Mouse (Mus musculus) thymus, postnatal 0 days (tissue): Measurements from ENCODE around the gene Nav2. TPM values are rescaled to one million over a fixed set of nuclear protein-coding genes. Genes with fewer than 3 reads are reported as not detected.

Experiments used
- DNase-seq: peaks from one replicate; pipeline ENCODE4 v3.0.0-alpha.2; 2015; ENCODE audit warnings: low spot score
- polyA plus RNA-seq: library from polyadenylated mRNA; unstranded; fragments of >200 nt; fragmentation: Nextera tagmentation; extraction: Ambion mirVana; gene quantifications from 2 replicates; pipeline ENCODE4 v1.2.1, GENCODE M21; 2015

The Nav2 gene
- polyA plus RNA-seq, 1 experiment from 2014 or later: 26.8 TPM

DNA sequence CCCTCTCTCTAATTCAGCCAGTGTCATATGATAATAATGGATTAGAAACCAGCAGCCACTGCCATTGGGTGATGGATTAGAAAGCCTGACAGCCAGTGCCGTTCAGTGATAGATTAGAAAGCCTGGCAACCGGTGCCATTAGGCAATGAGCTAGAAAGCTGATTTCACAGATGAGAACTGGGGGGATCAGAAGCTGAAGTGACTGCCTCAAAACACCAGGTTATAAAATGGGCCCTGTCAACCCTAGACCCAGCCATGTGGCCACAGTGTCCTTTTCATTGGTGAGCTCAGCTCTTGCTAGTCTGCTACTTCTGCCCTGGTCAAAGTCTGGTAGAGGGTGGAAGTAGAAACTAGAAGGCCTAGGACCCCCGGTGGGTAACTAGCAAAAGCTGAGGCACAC lies 595.8 kb downstream of the Nav2 start:
- no peak for DNase-seq

DNA sequence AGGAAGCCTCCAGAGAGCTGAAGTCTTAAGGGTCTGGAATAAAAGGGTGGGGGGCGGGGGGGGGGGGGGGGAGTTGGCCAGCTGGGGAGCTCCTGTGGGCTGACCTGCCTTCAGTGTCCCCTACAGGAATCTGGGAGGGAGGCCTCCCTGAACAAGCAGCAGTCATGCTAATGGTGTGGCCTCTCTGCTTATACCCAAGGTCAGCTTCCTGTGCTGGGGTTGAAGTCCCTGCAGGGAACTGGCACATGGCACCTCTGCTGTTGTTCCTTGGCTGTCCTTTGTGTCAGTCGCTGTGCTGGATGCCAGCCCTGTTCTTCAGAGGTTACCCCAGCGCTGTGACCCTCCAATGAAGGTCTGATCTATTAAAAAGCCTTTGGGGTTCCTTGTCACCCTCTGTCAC lies 596.5 kb downstream of the Nav2 start:
- DNase-seq: no peak

DNA sequence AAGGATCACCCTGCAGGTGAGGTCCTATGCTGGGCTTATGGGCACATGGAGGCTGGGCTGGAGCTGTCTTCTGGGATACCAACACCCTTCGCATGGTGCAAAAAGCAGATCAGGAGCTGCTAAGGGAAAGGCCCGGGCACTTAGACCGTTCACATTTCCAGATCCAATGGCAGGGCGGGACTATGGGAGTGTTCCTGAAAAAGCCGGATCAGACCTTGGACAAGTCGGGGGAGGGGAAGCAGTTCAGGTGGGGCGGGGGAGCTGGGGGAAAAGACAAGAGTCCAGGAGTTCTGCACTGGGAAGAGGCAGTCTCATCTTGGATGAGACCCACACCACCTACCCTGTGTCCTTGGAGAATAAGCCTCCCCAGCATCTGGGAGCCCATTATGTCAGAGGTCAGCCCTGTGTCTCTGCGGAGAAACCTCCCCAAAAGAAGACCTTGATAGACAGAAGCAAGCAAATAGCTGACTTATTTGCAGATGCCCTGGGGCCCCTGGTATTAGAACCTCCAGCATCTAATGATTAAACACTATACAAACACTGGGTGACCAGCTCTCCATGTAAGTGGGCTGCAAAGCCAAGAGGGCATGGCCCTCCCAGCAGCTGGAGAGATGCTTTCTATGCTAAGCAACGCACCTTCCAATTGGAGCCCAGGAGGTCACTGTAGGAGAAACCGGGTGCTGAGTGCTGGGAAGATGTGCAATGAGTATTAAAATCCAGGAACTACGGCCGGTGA lies 597.7 kb downstream of the Nav2 start:
- no peak for DNase-seq

DNA sequence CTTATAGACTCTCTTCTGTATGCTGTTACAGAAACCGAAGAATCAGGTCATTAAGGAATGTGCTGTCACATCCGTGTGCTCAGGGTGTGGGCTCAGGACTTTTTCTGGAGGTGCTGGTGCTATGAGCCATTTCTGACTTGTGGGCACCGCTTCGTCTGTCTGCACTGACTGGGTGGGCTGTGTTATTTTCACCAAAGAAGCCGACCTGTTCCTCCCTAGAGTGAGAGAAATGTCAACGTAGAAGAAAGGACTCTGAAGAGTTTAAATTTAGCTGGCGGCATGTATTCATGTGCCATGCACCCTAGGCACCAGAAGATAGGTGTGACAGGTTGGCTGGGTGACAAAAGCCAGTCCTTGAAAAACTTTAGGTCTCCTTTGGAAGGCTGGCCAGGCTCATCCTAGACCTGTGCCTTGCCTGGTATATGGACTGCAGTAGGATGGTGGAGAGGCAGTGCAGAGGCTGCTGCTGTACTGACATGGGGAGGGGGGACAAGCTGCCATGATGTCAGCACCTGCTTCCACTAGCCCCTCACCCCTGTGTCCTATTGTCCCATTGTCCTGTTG lies 599.5 kb downstream of the Nav2 start:
- no peak for DNase-seq

DNA sequence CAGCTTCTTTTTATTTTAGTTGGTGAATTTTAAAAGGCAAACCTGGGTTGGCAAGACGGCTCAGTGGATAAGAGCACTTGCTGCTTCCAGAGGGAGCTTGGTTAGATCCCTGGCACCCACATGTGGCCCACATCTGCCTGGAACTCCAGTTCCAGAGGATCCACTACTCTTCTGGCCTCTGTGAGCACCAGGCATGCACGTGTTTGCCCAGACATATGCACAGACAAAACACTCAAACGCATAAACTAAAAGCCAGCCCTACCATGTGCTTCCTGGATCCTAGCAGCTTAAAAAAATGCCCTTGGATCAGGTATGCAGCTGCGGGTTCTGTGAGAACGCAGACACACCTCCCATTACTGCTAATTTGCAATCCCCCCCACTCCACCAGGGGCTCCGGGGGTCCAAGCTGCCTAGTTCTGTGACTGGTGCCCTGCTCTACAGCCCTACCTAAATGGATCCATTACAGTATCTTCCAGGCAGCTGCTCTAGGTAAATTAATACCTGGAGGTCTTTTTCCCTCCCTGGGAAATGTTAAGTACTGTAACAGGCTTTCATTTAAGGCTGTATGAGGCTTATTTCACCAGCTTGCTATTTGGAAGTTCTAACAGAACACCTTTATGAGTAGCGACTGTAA lies 603.4 kb downstream of the Nav2 start:
- DNase-seq: no peak

DNA sequence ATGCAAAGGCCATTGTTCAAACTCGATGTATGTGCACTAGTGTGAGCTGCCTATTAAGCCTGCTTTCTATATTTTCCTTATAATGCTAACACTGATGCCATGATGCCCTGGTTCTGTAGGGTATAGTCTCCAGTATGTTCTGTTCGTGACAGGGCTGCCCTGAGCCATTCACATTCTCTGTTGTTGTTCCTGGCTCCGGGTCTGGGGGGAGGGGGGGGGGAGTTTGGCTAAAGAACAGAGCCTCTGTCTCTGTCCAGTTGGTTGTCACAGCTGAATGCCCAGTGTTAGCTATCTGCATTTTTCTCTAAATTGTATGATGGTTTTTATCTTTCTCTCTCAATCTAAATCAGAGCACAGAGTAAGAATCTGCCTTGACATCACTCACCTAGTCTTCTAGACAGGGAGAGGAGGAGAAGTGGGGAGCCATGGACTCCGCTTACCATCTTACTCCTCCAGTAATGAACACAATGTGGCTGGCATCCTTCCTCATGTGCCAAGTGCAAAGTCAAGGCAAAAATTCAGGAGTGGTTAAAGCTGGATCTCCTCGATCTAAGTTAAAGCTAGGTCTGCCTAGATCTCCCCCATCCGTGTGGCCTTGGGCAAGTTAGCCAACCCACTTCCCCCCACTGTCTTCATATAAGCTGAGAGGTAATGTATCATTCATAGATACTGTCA lies 605.4 kb downstream of the Nav2 start:
- DNase-seq: no peak

DNA sequence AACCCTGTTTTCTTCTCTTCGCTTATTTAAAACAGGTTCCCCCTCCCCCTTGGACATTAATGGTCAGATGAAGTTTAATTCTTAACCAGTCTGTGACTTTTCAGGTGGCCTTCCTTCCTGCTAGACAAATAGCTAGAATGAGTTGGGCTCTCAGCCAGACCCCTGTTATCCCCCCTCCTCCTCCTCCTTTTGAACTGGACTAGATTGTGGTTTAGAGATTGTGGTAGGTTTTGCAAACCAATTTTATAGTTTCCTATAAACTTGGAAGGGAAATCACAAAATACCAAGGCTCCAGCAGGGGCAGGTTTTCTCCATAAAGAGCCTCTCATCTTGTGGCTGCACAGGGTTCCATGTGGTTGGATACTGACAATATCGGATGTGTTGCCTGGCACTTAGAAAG lies 606.5 kb downstream of the Nav2 start:
- DNase-seq: no peak

DNA sequence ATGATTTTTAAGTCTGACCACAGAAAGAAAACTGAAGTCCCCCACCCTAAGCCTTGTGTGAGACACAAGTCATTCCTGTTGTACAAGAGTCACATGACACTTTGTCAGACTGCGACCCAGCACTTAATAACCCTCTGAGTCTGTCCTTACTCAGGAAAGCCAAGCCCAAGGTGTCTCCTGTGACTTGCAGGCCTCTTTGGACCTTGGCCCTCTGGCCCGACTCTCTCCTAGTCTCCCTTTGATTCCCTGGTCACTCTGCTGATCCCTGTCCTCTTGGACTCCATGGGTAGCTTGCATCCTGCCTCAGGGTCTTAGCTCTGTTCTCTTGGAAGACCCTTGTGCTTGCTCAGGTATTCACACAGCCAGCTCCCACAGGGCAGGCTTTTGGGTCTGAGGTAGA lies 612.0 kb downstream of the Nav2 start:
- DNase-seq: no peak

DNA sequence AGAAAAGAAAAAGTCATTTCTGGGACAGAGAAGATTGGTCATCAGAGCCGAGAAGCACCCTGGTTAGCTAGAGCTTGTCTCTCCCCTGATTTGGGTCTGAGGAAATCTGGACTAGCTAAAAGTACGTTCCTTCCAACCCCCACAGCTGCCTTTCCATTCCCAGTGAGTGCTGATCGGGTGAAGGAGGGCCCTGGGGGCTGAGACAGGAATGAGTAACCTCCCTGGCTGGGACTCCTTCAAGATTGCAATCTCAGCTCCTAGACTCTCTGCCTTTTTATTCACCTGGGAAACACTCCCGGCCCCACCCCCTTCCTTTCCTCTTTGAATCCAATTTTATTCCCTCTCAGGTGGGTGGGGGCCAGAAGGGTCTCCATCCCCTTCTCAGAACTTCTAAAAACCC lies 612.8 kb downstream of the Nav2 start:
- DNase-seq: no peak

DNA sequence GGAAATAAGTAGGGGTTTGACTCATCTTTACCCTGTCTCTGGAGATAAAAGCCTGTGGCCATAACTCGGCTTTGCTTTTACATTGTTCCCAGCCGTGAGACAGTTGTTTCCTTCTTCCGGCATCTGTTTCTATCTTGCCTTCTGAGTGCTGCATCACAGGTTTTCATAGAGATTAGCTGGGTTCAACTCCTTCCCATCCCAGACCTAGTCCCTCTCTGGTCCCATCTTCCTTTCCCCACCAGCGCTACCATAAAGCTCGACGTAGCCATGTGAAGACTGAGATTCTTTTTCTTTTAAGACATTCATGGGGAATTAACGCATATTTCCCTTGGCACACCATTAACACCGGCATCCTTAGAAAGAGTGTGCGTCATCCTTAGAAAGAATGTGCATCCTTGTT lies 613.5 kb downstream of the Nav2 start:
- DNase-seq: peak; percentile 19

DNA sequence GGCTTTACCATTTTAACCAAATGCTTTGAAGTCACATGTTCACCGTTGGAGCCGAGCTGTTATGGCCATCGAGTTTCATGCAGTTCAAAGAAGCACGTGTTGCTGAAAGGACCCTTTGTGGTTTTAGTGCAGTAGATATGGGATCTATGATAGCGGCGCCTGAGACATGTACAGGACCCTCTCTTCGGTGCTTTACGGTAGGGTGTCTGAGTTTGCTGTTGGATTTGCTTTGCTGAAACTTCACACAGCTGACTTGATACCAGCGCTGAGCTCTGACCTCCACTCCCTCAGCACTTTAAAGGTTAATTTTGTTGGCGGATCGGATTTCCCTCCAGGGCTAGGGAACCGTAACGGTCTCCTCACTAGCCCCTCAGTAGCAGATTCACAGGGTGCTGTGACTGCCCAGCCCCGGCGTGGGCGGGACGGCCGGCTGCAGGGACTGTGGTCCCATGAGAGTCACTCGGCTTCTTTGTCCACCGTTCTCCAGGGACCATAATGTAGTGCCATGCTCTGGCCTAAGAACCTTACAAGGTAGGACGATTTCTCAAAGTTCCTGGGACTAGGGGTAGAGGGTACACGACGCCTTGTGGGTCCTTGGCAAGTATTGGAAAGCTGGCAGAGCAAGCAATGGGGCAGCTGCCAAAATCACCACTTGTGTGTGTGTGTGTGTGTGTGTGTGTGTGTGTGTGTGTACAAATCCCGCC lies 614.0 kb downstream of the Nav2 start:
- DNase-seq: peak; percentile 37

DNA sequence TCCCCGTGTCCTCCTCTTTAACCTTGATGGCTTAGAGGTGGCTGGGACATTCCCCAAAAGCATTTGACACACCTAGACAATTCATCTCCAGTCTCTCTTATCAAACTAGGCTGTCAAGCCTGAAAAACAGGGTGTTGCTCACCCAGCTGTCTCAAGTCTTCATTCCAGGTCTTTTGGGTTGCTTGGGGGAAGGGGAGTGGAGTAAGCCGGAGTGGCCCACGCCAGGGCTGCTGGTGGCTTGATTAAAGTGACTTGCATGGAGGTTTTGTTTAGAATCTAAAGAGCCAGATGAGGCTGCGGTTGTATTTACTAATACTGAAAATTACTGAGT lies 614.6 kb downstream of the Nav2 start:
- DNase-seq: no peak

DNA sequence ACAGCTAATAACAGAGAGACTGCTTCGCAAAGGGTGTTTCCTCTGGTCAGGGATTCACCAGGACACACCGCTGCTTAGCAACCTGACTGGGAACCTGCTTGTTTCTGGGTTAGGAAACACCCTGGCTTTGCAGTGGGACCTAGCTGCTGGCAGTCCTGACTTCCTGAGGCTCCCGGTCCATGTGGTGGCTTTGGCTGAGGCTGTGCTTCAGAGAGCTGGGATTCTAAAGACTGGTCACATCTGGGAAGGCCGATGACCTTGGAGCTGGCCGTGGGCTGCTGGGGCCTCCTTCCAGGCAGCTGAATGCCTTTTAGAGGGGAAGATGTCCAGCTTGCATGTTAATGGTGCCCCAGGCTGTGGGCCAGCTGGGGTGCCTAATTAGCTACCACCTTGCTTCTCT lies 615.2 kb downstream of the Nav2 start:
- DNase-seq: no peak

DNA sequence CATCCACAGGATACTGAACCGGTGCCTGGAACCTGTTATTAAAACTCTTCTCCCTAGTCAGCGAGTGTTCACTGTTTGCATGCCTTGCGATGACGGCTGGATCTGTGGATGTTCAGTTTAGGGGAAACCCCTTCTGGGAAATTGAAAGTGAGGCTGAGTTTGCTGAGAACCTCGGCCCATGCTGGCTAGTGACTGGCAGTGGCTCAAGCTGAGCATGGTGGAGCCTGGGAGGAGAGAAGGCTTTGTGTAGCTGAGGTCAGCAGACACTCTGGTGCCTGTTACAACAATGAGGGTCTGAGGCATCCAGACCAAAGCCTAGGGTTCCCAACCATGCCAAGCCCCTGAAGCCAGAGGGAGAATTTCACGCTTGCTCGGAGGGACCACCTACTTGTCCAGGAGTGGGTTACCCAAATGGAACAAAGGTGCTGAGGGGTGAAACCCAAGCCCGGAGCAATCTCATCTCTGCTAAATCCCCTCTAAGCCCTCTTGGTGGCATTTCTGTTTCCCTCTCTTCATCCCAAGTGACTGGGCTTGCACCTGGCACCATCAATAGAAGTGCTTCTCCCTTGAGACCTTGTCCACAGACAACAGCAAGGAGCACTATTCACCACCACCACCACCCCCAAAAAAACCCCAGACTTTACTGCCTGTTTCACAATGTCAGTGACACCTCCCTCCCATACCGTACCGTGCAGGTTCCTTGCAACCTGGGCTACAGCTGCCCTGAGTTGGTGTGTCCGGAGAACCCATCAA lies 617.0 kb downstream of the Nav2 start:
- DNase-seq: no peak

DNA sequence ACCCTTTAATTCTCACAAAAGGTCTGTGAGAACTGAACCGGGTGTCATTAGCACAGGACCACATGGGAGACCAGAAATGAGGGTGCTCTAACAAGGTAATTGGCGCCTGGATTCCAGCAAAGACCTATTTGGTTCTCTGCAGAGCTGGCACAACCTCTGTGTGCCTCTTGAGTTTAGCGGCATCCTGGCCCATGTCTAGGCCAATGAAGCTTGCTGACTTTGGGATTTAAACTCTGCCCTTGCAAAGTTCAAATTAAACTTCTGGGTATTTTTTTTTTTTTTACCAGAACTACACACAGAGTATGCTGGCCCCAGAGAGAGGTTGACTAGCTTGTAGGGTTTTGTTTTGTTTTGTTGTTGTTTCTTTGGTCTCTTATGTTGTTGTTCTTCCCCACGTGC lies 617.6 kb downstream of the Nav2 start:
- DNase-seq: no peak

DNA sequence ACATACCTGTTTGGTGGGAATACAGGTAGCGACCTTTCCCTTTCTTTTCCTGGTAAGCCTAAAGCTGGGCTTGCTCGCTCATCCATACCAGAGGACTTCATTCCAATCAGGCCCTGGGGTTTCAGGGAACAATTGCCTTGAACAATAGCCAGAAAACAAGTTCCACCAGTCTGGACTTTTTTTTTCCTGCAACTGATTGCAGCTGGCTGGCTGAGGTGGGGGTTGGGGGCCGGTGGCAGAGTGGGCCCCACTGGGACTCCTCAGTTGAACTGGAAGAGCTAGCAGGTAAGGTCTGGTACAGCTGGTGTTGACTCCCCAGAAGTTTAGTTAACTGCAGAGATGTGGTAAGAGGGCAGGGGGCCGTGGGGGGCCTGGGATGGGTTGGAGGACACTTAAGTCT lies 619.0 kb downstream of the Nav2 start:
- no peak for DNase-seq

DNA sequence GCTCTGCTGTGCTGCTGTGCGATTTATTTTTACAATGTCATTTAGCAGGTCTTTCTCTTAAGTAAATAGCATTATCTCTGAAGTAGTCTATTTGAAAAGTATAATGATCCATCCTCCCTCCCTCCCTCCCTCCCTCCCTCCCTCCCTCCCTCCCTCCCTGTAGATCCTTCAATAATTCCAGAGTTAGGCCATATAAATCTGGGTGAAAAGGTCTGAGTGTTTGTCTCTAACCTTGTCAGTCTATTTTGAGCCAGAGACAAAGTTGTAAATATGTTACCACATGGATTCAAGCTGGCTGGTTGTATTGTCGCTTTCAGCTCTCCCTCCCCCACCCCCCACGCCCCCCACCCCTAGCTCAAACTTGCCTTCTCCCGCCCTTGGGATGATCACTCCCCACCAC lies 619.4 kb downstream of the Nav2 start:
- DNase-seq: no peak

DNA sequence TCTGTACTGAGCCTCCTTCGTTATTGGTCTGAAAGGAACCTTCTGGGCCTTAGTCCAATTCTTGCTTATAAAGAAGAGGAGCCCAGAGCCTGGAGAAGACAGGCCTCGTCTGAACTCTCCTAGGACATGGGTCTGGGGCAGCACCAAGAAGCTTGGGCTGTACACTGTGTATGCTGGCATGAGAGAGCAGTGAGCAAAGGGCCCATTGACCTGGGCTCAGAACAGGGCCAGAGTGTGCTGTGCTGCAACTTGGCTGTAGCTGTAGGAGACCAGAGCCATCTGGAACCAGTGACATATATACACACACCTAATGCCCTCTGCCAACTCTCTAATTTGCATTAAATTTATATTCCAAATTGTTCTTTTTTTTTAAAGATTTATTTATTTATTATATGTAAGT lies 621.0 kb downstream of the Nav2 start:
- no peak for DNase-seq

DNA sequence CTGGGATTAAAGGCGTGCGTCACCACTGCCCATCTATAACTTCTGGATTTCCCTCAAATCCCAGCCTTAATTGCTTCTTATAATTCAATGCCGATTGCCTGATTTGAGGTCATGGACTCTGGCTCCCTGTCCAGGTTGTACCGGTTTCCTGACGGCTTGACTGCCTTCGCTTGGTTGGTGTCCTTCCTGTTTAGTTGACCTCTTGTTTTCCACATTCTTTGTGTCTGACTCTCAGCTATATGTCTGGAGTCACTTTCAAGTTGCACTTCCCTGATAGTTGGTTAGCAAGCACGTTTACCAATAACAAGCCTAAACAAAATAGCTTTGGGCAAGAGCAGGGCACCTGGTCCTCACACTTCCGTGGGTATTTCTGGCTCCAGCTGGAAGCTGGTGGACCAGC lies 625.1 kb downstream of the Nav2 start:
- DNase-seq: no peak

DNA sequence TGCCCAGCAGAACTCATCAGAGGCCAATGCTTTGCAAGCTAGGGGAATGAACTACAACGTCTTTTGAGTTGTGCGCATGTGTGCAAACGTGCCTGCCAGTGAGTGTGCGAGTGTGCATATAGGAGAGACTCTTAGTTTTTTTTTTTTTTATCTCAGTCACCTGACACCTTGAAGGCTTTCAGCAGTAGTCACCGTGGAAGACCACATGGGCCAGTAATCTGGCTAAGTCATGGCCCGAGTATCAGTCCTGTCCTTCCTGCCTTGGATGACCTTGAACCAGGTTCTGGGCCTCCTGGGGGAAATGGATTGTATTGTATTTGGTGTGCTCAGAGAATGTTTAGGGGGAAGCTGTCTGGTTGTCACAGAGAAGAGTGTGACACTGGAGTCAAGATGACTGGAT lies 625.7 kb downstream of the Nav2 start:
- DNase-seq: no peak

DNA sequence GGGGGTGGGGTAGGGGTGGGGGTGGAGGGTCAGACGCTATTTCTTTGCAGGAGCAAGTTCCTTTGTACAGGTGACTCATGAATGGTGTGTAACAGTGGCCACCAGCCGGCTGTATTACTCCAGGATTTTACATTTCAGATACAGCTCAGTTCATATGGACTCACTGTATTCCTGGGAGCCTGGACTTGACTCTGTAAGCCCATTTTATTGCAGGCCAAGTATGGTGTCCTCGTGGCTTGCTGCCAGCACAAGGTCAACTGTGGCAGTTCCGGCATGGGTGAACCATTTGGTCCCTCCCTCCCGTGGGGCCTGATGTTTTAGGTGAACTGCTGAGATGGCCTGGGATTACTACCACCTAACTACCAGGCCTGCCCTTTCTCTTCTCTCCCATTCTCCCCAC lies 629.8 kb downstream of the Nav2 start:
- DNase-seq: no peak
